Mouse (Mus musculus): ENCODE results near the gene Frrs1l. TPM values are rescaled to one million over a fixed set of nuclear protein-coding genes. Genes with fewer than 3 reads are reported as not detected.

The Frrs1l gene
- total RNA-seq, 2 experiments from 2014 or later: 0.05 TPM; not detected in 1

- DNase-seq: no peak
- intact Hi-C loops (cut with DNase I): no loop called here
Observed at GRCm38 (mm10) chr4:56989431-56990214, 568 bp downstream of the Frrs1l start.

GRCm38 (mm10) chr4:56965586-56966179 lies 24.5 kb downstream of the Frrs1l start:
- intact Hi-C loops (cut with DNase I): no loop called here
- peak in 1 of 2 experiments; percentile 23 for DNase-seq

- no peak for DNase-seq
- intact Hi-C loops (cut with DNase I): no loop called here
Observed at GRCm38 (mm10) chr4:56963687-56964086, 26.5 kb downstream of the Frrs1l start.

GRCm38 (mm10) chr4:56961320-56961925 lies 28.8 kb downstream of the Frrs1l start:
- intact Hi-C loops (cut with DNase I): no loop called here
- DNase-seq: no peak

GRCm38 (mm10) chr4:56957518-56957917 lies 32.7 kb downstream of the Frrs1l start:
- intact Hi-C loops (cut with DNase I): no loop called here
- no peak for DNase-seq

- DNase-seq: no peak
- intact Hi-C loops (cut with DNase I): no loop called here
Observed at GRCm38 (mm10) chr4:56953235-56953634, 37.0 kb downstream of the Frrs1l start.

GRCm38 (mm10) chr4:56951701-56952100 lies 38.5 kb downstream of the Frrs1l start:
- no peak for DNase-seq
- intact Hi-C loops (cut with DNase I): no loop called here

- intact Hi-C loops (cut with DNase I): loop anchor here (5.0 kb wide), 1 partner anchor 68 kb away; no protein-coding TSS in a partner anchor
- DNase-seq: no peak
Observed at GRCm38 (mm10) chr4:56949494-56949893, 40.7 kb downstream of the Frrs1l start.

GRCm38 (mm10) chr4:56946641-56947640 lies 43.2 kb downstream of the Frrs1l start, which contains the start of gene Tmem245:
Gene Tmem245 (minus strand): TSS chr4:56947437.
- peak; percentile 95 to 96 for DNase-seq
- intact Hi-C loops (cut with DNase I): loop anchor here (5.0 kb wide), 1 partner anchor 70 kb away; no protein-coding TSS in a partner anchor

- no peak for DNase-seq
- intact Hi-C loops (cut with DNase I): loop anchor here (5.0 kb wide), 1 partner anchor 71 kb away; no protein-coding TSS in a partner anchor
Observed at GRCm38 (mm10) chr4:56946180-56946579, 44.0 kb downstream of the Frrs1l start.

- intact Hi-C loops (cut with DNase I): no loop called here
- peak; percentile 61 to 71 for DNase-seq
Observed at GRCm38 (mm10) chr4:56944286-56944685, 45.9 kb downstream of the Frrs1l start.

- intact Hi-C loops (cut with DNase I): no loop called here
- DNase-seq: no peak
Observed at GRCm38 (mm10) chr4:56943258-56943657, 46.9 kb downstream of the Frrs1l start.

- intact Hi-C loops (cut with DNase I): no loop called here
- DNase-seq: no peak
Observed at GRCm38 (mm10) chr4:56942567-56942966, 47.6 kb downstream of the Frrs1l start.

GRCm38 (mm10) chr4:56941481-56941880 lies 48.7 kb downstream of the Frrs1l start:
- DNase-seq: no peak
- intact Hi-C loops (cut with DNase I): no loop called here

- intact Hi-C loops (cut with DNase I): no loop called here
Observed at GRCm38 (mm10) chr4:56937136-56937535, 53.1 kb downstream of the Frrs1l start.

GRCm38 (mm10) chr4:56935327-56935726 lies 54.9 kb downstream of the Frrs1l start:
- no peak for DNase-seq
- intact Hi-C loops (cut with DNase I): no loop called here

More at GRCm38 (mm10) chr4:56937136-56937535, 53.1 kb downstream of the Frrs1l start:
- DNase-seq: peak in 1 of 2 experiments; percentile 51

GRCm38 (mm10) chr4:56933154-56933553 lies 57.0 kb downstream of the Frrs1l start:
- intact Hi-C loops (cut with DNase I): no loop called here
- no peak for DNase-seq

- intact Hi-C loops (cut with DNase I): no loop called here
- peak; percentile 63 to 68 for DNase-seq
Observed at GRCm38 (mm10) chr4:56932096-56932495, 58.1 kb downstream of the Frrs1l start.

GRCm38 (mm10) chr4:56930312-56930711 lies 59.9 kb downstream of the Frrs1l start:
- intact Hi-C loops (cut with DNase I): no loop called here
- DNase-seq: no peak

GRCm38 (mm10) chr4:56926971-56927370 lies 63.2 kb downstream of the Frrs1l start:
- no peak for DNase-seq
- intact Hi-C loops (cut with DNase I): no loop called here

All from heart, postnatal 10 days (tissue).